Mouse (Mus musculus) limb, embryonic 11.5 days (tissue): ENCODE measurements at regions not wholly inside any gene's neighbourhood (a gene's known extent, or its start where the extent isn't known, plus 50 kb on each side); places are given as distances from the start of the nearest gene placed in this dataset.
A peak's percentile ranks its signal among the peaks of the same experiment; 100 is the strongest.
"Not testable (repeated sequence)": the region's sequence is repeated elsewhere in the genome, so short reads cannot be mapped to it uniquely, and the experiment has no call there.

Experiments used
- ATAC-seq: fragments of 200-750 bp; cut with Nextera tagmentation; 2 replicates; pipeline ENCODE4 v1.8.0; 2017; ENCODE audit warnings: low read depth; ENCODE audit not compliant: insufficient number of reproducible peaks, low FRiP score, low TSS enrichment
- DNase-seq: peaks from one replicate; pipeline ENCODE4 v3.0.0-alpha.2; 2015; ENCODE audit warnings: low spot score
- H3K27ac ChIP-seq: fragments of 300-500 bp; sonication (generic); replicated peaks from 2 replicates; pipeline ENCODE4 v1.5.1; 2014; ENCODE audit warnings: low read depth, mild to moderate bottlenecking, low read length
- H3K27me3 ChIP-seq: fragments of 300-500 bp; sonication (generic); 2 replicates; pipeline ENCODE4 v1.6.1; 2014; ENCODE audit warnings: mild to moderate bottlenecking, low read length, mixed read lengths; ENCODE audit not compliant: control insufficient read depth, insufficient read depth
- H3K36me3 ChIP-seq: fragments of 300-500 bp; sonication (generic); 2 replicates; pipeline ENCODE4 v1.6.1; 2014; ENCODE audit warnings: mild to moderate bottlenecking, low read length, moderate library complexity, mixed read lengths; ENCODE audit not compliant: control insufficient read depth, insufficient read depth
- H3K4me1 ChIP-seq: fragments of 300-500 bp; sonication (generic); 2 replicates; pipeline ENCODE4 v1.6.1; 2014; ENCODE audit warnings: low read length, mixed read lengths; ENCODE audit not compliant: control insufficient read depth, insufficient read depth
- H3K4me2 ChIP-seq: fragments of 300-500 bp; sonication (generic); 2 replicates; pipeline ENCODE4 v1.6.1; 2014; ENCODE audit warnings: low read depth, mild to moderate bottlenecking, moderate library complexity; ENCODE audit not compliant: severe bottlenecking
- H3K4me3 ChIP-seq: fragments of 300-500 bp; sonication (generic); 2 replicates; pipeline ENCODE4 v1.5.1; 2014; ENCODE audit warnings: low read depth, low read length
- H3K9ac ChIP-seq: fragments of 300-500 bp; sonication (generic); 2 replicates; pipeline ENCODE4 v1.6.1; 2014; ENCODE audit warnings: mild to moderate bottlenecking, low read length
- H3K9me3 ChIP-seq: fragments of 300-500 bp; sonication (generic); 2 replicates; pipeline ENCODE4 v1.6.1; 2016; ENCODE audit warnings: low read length; ENCODE audit not compliant: control insufficient read depth
- WGBS: fragments of 180-500 bp; shearing (Covaris S2); extraction: QIAGEN DNeasy Blood & Tissue Kit; methylation state at CpG from one replicate; pipeline ENCODE4 v1.1.7; 2014; 5-methylcytosine and 5-hydroxymethylcytosine counted together

DNA sequence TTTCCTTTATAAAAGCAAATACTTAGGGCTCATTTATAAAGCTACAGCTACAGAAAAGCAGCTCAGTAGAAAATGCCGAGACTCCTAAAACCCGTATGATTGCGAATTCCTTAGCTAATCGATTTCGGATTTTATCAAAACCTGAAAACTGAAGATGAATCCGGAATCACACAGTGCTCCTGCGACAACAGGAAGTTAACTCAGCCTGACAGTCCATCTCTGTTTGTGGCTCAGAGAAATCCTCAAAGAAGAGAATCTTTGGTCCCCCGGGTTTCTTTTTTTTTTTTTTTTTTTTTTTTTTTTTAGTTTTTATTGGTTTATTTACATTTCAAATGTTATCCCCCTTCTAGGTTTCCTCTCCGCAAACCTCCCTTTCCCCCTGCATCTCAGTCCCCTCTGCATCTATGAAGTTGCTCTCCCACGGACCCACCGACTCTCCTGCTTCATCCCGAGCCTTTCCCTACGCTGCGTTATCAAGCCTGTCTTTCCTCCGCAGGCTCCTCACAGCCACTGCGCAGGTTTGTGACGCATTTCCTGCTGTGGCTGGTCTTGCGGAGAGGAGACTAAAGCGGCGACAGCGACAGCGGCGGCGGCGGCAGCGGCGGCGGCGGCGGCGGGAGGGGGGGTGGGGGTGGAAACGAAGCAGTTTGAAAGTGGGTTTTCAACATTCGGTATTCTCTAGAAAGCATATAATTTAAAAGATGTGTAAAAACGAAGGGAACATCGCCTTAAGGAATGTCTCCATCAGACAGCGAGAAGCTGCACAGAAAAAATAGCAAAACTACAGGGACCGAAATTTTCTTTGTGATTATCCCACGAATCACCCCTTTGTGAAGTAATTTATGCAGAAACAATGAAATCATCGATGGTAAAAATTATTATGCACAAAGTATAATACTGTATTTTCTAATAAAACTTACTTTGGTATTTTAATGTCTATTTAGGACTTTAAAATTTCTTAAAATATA is 352.3 kb upstream of the Snrpn start:
- 12% methylated on average over 39 of the region's 39 CpGs for WGBS
- H3K4me2 ChIP-seq, H3K9me3 ChIP-seq, H3K36me3 ChIP-seq, H3K27ac ChIP-seq, H3K9ac ChIP-seq, H3K4me1 ChIP-seq, H3K27me3 ChIP-seq: not testable (repeated sequence)
- H3K4me3 ChIP-seq, result peak overlapping the region; percentile 15
- ATAC-seq (peak; percentile 73; the same call in 1 of the 2 replicates), DNase-seq (peak; percentile 44)

DNA sequence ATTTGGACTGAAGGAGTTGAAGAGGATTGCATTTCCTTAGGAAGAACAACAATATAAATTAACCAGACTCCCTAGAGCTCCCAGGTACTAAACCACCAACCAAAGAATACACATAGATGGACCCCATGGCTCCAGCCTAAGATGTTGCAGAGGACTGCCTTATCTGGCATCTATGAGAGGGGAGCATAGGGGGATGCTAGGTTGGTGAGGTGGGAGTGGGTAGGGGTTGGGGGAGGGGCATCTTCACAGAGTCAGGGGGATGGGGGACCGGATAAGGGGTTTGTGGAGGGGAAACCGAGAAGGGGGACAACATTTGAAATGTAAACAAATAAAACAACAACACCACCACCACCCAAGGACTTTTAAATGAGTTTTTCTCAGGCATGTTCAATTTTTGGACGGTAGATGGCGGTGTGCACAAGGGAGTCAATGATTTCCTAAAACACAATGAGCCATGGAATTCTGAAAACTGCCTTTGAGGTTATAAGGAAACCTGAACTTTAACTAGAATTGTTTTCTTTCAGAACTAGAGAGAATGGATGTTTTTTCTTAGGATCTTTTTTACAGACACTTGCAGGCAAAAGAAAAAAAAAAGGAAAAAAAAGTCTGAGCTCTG is 347.9 kb upstream of the Snrpn start:
- not testable (repeated sequence) for ATAC-seq, H3K27ac ChIP-seq, H3K4me3 ChIP-seq, H3K4me1 ChIP-seq, H3K4me2 ChIP-seq, H3K9me3 ChIP-seq, H3K9ac ChIP-seq, H3K36me3 ChIP-seq, H3K27me3 ChIP-seq
- 3% methylated on average over 4 of the region's 4 CpGs for WGBS
- DNase-seq, result peak; percentile 23

DNA sequence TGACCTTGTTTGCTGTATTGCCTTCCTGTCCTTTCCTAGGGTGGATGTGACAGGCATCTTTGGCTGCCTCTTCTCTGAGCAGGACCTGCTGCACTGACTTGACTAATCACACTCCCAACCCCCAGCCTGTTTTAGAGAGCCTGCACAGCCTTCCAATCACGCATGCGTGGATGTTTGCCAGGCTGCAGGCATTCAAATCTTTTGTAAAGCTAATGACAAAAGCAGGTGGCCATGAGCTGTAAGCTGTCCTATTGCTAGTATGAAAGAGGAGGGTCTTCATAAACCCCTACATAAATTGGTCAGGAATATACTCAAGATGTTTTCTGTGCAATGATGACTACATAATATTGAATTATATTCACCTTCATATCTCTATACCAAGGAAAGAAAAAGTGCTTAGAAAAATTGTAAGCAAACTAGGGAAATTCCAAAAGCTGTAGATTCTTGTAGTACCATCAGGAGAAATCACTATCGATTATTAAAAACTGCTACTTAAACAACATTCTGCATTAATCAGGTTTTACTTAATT is 310.1 kb upstream of the Snrpn start:
- WGBS, result 73% methylated on average over 3 of the region's 3 CpGs
- ATAC-seq, result not testable (repeated sequence)

DNA sequence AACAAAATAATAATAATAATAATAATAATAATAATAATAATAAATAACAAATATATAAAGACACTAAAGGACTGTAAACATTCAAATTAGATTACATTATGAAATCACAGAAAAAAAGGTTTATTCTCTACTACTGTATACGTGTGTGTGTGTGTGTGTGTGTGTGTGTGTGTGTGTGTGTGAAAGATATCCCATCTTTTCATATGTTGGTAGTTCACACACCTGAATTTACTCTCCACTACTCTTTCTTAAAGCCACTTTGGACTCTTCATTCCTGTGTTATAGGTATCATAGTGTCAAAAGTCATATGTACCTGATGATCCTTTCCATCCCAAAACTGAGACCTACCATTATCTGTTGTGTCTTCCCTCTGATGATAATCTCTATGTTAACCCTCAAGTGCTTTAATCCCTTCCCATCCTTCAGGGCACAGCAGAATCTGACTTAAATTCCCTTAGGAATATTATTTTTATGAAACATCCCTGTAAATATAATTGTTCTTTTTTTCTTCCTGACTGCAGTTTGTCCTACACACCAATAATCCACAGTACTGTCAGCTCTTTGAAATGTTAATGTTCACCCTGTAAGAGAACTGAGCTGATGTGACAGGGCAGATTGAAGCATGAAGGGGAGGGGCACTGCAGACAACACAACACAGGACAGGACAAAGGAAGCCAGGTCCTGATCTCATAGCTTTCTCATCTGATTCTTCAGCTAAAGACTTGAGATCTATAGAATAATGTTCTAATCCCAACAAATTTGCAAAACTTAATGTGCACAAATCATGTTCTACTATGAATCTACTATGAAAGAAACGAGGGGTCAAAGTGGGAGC is 309.4 kb upstream of the Snrpn start:
- not testable (repeated sequence) for H3K27ac ChIP-seq, H3K4me2 ChIP-seq, H3K4me1 ChIP-seq, H3K9ac ChIP-seq, H3K36me3 ChIP-seq, H3K4me3 ChIP-seq, DNase-seq, H3K9me3 ChIP-seq, ATAC-seq, H3K27me3 ChIP-seq
- WGBS, result 62% methylated on average over 2 of the region's 2 CpGs

More for the DNA sequence above, 310.1 kb upstream of the Snrpn start:
- H3K9me3 ChIP-seq, H3K4me2 ChIP-seq, DNase-seq, H3K4me1 ChIP-seq, H3K9ac ChIP-seq, H3K27me3 ChIP-seq, H3K27ac ChIP-seq, H3K36me3 ChIP-seq, H3K4me3 ChIP-seq: not testable (repeated sequence)

- no peak overlapping the region for H3K27ac ChIP-seq
- H3K4me3 ChIP-seq, result no peak overlapping the region
- H3K36me3 ChIP-seq, result no peaks in the 10 kb centered on the region
- WGBS, result 76% methylated on average over 3 of the region's 3 CpGs
- H3K4me2 ChIP-seq, result no peak overlapping the region
- H3K9me3 ChIP-seq, result no peaks in the 10 kb centered on the region
- H3K9ac ChIP-seq, result no peak overlapping the region
- H3K4me1 ChIP-seq, result no peaks in the 10 kb centered on the region
- H3K27me3 ChIP-seq, result no peaks in the 10 kb centered on the region
- ATAC-seq (no peak), DNase-seq (no peak)
Measured at GRCm38 (mm10) chr7:60438781-60439180, 298.8 kb upstream of the Snrpn start.

DNA sequence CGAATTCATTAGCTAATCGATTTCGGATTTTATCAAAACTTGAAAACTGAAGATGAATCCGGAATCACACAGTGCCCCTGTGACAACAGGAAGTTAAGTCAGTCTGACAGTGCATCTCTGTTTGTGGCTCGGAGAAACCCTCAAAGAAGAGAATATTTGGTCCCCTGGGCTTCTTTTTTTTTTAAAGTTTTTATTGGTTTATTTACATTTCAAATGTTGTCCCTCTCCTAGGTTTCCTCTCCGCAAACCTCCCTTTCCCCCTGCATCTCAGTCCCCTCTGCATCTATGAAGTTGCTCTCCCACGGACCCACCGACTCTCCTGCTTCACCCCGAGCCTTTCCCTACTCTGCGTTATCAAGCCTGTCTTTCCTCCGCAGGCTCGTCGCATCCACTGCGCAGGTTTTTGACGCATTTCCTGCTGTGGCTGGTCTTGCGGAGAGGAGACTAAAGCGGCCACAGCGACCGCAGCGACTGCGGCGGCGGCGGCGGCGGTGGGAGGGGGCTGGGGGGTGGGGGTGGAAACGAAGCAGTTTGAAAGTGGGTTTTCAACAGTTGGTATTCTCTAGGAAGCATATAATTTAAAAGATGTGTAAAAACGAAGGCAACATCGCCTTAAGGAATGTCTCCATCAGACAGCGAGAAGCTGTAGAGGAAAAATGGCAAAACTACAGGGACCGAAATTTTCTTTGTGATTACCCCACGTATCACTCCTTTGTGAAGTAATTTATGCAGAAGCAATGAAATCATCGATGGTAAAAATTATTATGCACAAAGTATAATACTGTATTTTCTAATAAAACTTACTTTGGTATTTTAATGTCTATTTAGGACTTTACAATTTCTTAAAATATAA is 251.2 kb upstream of the Snrpn start:
- not testable (repeated sequence) for H3K4me1 ChIP-seq, H3K9ac ChIP-seq, H3K9me3 ChIP-seq, H3K27ac ChIP-seq, H3K36me3 ChIP-seq, H3K27me3 ChIP-seq
- DNase-seq (peak; percentile 78), ATAC-seq (peak; percentile 87; the same call in 1 of the 2 replicates)
- Histone ChIP-seq H3K4me2 (peak overlapping the region; percentile 24), H3K4me3 (peak overlapping the region; percentile 23)
- 10% methylated on average over 33 of the region's 33 CpGs for WGBS

DNA sequence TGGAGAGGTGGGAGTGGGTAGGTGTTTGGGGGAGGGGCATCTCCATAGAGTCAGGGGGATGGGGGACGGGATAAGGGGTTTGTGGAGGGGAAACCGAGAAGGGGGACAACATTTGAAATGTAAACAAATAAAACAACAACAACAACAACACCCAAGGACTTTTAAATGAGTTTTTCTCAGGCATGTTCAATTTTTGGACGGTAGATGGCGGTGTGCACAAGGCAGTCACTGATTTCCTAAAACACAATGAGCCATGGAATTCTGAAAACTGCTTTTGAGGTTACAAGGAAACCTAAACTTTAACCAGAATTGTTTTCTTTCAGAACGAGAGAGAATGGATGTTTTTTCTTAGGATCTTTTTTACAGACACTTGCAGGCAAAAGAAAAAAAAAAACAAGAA is 246.9 kb upstream of the Snrpn start:
- not testable (repeated sequence) for H3K9me3 ChIP-seq, H3K27ac ChIP-seq, H3K36me3 ChIP-seq, H3K4me3 ChIP-seq, H3K4me1 ChIP-seq, H3K27me3 ChIP-seq, ATAC-seq, H3K9ac ChIP-seq, H3K4me2 ChIP-seq
- DNase-seq, result peak; percentile 25
- 3% methylated on average over 5 of the region's 5 CpGs for WGBS
